Mouse (Mus musculus) limb, embryonic 13.5 days (tissue): ENCODE measurements around the gene Ube2d2b. TPM values are rescaled to one million over a fixed set of nuclear protein-coding genes. Genes with fewer than 3 reads are reported as not detected.

Experiments
- ATAC-seq: fragments of 200-750 bp; cut with Nextera tagmentation; 2 replicates; pipeline ENCODE4 v1.8.0; 2017; ENCODE audit warnings: low read depth, moderate number of reproducible peaks, moderate TSS enrichment; ENCODE audit not compliant: low FRiP score
- H3K27ac ChIP-seq: fragments of 300-500 bp; sonication (generic); 2 replicates; pipeline ENCODE4 v1.5.1; 2015; ENCODE audit warnings: inconsistent platforms, mild to moderate bottlenecking, moderate library complexity
- H3K27me3 ChIP-seq: fragments of 300-500 bp; sonication (generic); 2 replicates; pipeline ENCODE4 v1.6.1; 2015; ENCODE audit warnings: mild to moderate bottlenecking, inconsistent platforms
- H3K36me3 ChIP-seq: fragments of 300-500 bp; sonication (generic); 2 replicates; pipeline ENCODE4 v1.6.1; 2015; ENCODE audit warnings: inconsistent platforms, mild to moderate bottlenecking, moderate library complexity
- H3K4me1 ChIP-seq: fragments of 300-500 bp; sonication (generic); 2 replicates; pipeline ENCODE4 v1.6.1; 2015; ENCODE audit warnings: inconsistent platforms
- H3K4me2 ChIP-seq: fragments of 300-500 bp; sonication (generic); replicated peaks from 2 replicates; pipeline ENCODE4 v1.6.1; 2015; ENCODE audit warnings: inconsistent platforms, mild to moderate bottlenecking, moderate library complexity
- H3K4me3 ChIP-seq: fragments of 300-500 bp; sonication (generic); 2 replicates; pipeline ENCODE4 v1.5.1; 2015; ENCODE audit warnings: moderate library complexity, mild to moderate bottlenecking, inconsistent platforms
- H3K9ac ChIP-seq: fragments of 300-500 bp; sonication (generic); 2 replicates; pipeline ENCODE4 v1.6.1; 2015; ENCODE audit warnings: mild to moderate bottlenecking, inconsistent platforms
- H3K9me3 ChIP-seq: fragments of 300-500 bp; sonication (generic); 2 replicates; pipeline ENCODE4 v1.6.1; 2016; ENCODE audit warnings: inconsistent platforms
- WGBS: fragments of 180-500 bp; shearing (Covaris S2); methylation state at CpG from one replicate; pipeline ENCODE4 v1.1.7; 2015; 5-methylcytosine and 5-hydroxymethylcytosine counted together
- polyA plus RNA-seq: library from polyadenylated mRNA; unstranded; fragments of >200 nt; fragmentation: Nextera tagmentation; extraction: Ambion mirVana; gene quantifications from 2 replicates; pipeline ENCODE4 v1.2.1, GENCODE M21; 2015

Ube2d2b gene
- polyA plus RNA-seq, 1 experiment from 2014 or later, result 0.17 TPM

GRCm38 (mm10) chr5:107822521-107822920 is 7.4 kb upstream of the Ube2d2b start:
- no peak overlapping the region for H3K27ac ChIP-seq
- H3K9ac ChIP-seq, result no peak overlapping the region
- no peak overlapping the region for H3K4me3 ChIP-seq
- no peaks in the 10 kb centered on the region for H3K4me1 ChIP-seq
- peaks cover 6% of the 10 kb centered on the region for H3K36me3 ChIP-seq
- no peaks in the 10 kb centered on the region for H3K9me3 ChIP-seq
- 84% methylated on average over 1 of the region's 1 CpGs for WGBS
- no peak overlapping the region for H3K4me2 ChIP-seq
- ATAC-seq, result no peak
- no peaks in the 10 kb centered on the region for H3K27me3 ChIP-seq

- Histone ChIP-seq H3K9me3 (0 out of 2 replicates have a peak, but pooled peaks cover 3% of the 10 kb centered on the region), H3K4me1 (no peaks in the 10 kb centered on the region), H3K9ac (no peak overlapping the region), H3K27me3 (no peaks in the 10 kb centered on the region), H3K4me2 (no peak overlapping the region), H3K27ac (no peak overlapping the region), H3K36me3 (peaks cover 13% of the 10 kb centered on the region), H3K4me3 (no peak overlapping the region)
- no peak for ATAC-seq
- WGBS, result 88% methylated on average over 3 of the region's 3 CpGs
Measured at GRCm38 (mm10) chr5:107831351-107831750, 1.5 kb downstream of the Ube2d2b start.

- WGBS, result 85% methylated on average over 1 of the region's 1 CpGs
- H3K4me3 ChIP-seq, result no peak overlapping the region
- no peak overlapping the region for H3K27ac ChIP-seq
- H3K9me3 ChIP-seq, result 0 out of 2 replicates have a peak, but pooled peaks cover 3% of the 10 kb centered on the region
- no peak overlapping the region for H3K4me2 ChIP-seq
- no peak for ATAC-seq
- H3K4me1 ChIP-seq, result no peaks in the 10 kb centered on the region
- H3K27me3 ChIP-seq, result no peaks in the 10 kb centered on the region
- H3K36me3 ChIP-seq, result peaks cover 17% of the 10 kb centered on the region
- no peak overlapping the region for H3K9ac ChIP-seq
Measured at GRCm38 (mm10) chr5:107834287-107834686, 4.4 kb downstream of the Ube2d2b start.

GRCm38 (mm10) chr5:107838891-107839644 is 9.2 kb downstream of the Ube2d2b start:
- Histone ChIP-seq H3K27me3 (no peaks in the 10 kb centered on the region), H3K4me2 (no peak overlapping the region), H3K4me1 (no peaks in the 10 kb centered on the region), H3K4me3 (no peak overlapping the region), H3K9me3 (no peaks in the 10 kb centered on the region), H3K9ac (no peak overlapping the region), H3K36me3 (peaks cover 21% of the 10 kb centered on the region), H3K27ac (no peak overlapping the region)
- WGBS, result 83% methylated on average over 3 of the region's 3 CpGs
- ATAC-seq, result no peak

- Histone ChIP-seq H3K4me1 (no peaks in the 10 kb centered on the region), H3K9me3 (no peaks in the 10 kb centered on the region), H3K27ac (no peak overlapping the region), H3K9ac (no peak overlapping the region), H3K4me3 (no peak overlapping the region), H3K27me3 (no peaks in the 10 kb centered on the region), H3K36me3 (peaks cover 21% of the 10 kb centered on the region), H3K4me2 (no peak overlapping the region)
- WGBS, result 88% methylated on average over 5 of the region's 5 CpGs
- no peak for ATAC-seq
Measured at GRCm38 (mm10) chr5:107840549-107841238, 10.8 kb downstream of the Ube2d2b start.

GRCm38 (mm10) chr5:107847349-107847748 is 17.4 kb downstream of the Ube2d2b start:
- Histone ChIP-seq H3K27ac (no peak overlapping the region), H3K4me3 (no peak overlapping the region), H3K36me3 (peaks cover 6% of the 10 kb centered on the region; the same call in 1 of the 2 replicates), H3K27me3 (no peaks in the 10 kb centered on the region), H3K9me3 (0 out of 2 replicates have a peak, but pooled peaks cover 4% of the 10 kb centered on the region), H3K4me2 (no peak overlapping the region), H3K9ac (no peak overlapping the region), H3K4me1 (peaks cover 8% of the 10 kb centered on the region; the same call in 1 of the 2 replicates)
- WGBS, result 78% methylated on average over 5 of the region's 5 CpGs
- no peak for ATAC-seq

- Histone ChIP-seq H3K36me3 (peaks cover 6% of the 10 kb centered on the region; the same call in 1 of the 2 replicates), H3K27me3 (no peaks in the 10 kb centered on the region), H3K9ac (no peak overlapping the region), H3K4me1 (peaks cover 8% of the 10 kb centered on the region; the same call in 1 of the 2 replicates), H3K4me3 (no peak overlapping the region), H3K27ac (no peak overlapping the region), H3K4me2 (no peak overlapping the region), H3K9me3 (0 out of 2 replicates have a peak, but pooled peaks cover 4% of the 10 kb centered on the region)
- ATAC-seq, result peak; percentile 36; the same call in 1 of the 2 replicates
- 76% methylated on average over 2 of the region's 2 CpGs for WGBS
Measured at GRCm38 (mm10) chr5:107847817-107848216, 17.9 kb downstream of the Ube2d2b start.

- H3K9ac ChIP-seq, result no peak overlapping the region
- H3K27me3 ChIP-seq, result no peaks in the 10 kb centered on the region
- WGBS, result 94% methylated on average over 4 of the region's 4 CpGs
- 0 out of 2 replicates have a peak, but pooled peaks cover 4% of the 10 kb centered on the region for H3K9me3 ChIP-seq
- no peak overlapping the region for H3K4me2 ChIP-seq
- H3K36me3 ChIP-seq, result peaks cover 6% of the 10 kb centered on the region; the same call in 1 of the 2 replicates
- no peak overlapping the region for H3K4me3 ChIP-seq
- H3K27ac ChIP-seq, result no peak overlapping the region; the same call in 1 of the 2 replicates
- ATAC-seq, result no peak
- H3K4me1 ChIP-seq, result peaks cover 12% of the 10 kb centered on the region
Measured at GRCm38 (mm10) chr5:107848964-107849363, 19.1 kb downstream of the Ube2d2b start.

- WGBS, result 35% methylated on average over 6 of the region's 6 CpGs
- no peak; the same call in 1 of the 2 replicates for ATAC-seq
- Histone ChIP-seq H3K27me3 (no peaks in the 10 kb centered on the region), H3K9me3 (0 out of 2 replicates have a peak, but pooled peaks cover 4% of the 10 kb centered on the region), H3K4me1 (peaks cover 15% of the 10 kb centered on the region), H3K27ac (peak overlapping the region; percentile 6; the same call in 1 of the 2 replicates), H3K9ac (peak overlapping the region; percentile 25; the same call in 1 of the 2 replicates), H3K4me2 (no peak overlapping the region), H3K4me3 (no peak overlapping the region), H3K36me3 (peaks cover 6% of the 10 kb centered on the region; the same call in 1 of the 2 replicates)
Measured at GRCm38 (mm10) chr5:107853807-107854206, 23.9 kb downstream of the Ube2d2b start.

- 71% methylated on average over 3 of the region's 3 CpGs for WGBS
- H3K27ac ChIP-seq, result no peak overlapping the region
- peaks cover 12% of the 10 kb centered on the region for H3K4me1 ChIP-seq
- no peak for ATAC-seq
- no peak overlapping the region for H3K9ac ChIP-seq
- H3K36me3 ChIP-seq, result peaks cover 6% of the 10 kb centered on the region; the same call in 1 of the 2 replicates
- no peak overlapping the region for H3K4me2 ChIP-seq
- H3K27me3 ChIP-seq, result no peaks in the 10 kb centered on the region
- H3K4me3 ChIP-seq, result no peak overlapping the region
- H3K9me3 ChIP-seq, result 0 out of 2 replicates have a peak, but pooled peaks cover 4% of the 10 kb centered on the region
Measured at GRCm38 (mm10) chr5:107854556-107854955, 24.7 kb downstream of the Ube2d2b start.

GRCm38 (mm10) chr5:107855546-107855945 is 25.6 kb downstream of the Ube2d2b start:
- Histone ChIP-seq H3K4me2 (no peak overlapping the region), H3K4me1 (peaks cover 12% of the 10 kb centered on the region), H3K36me3 (no peaks in the 10 kb centered on the region), H3K27ac (no peak overlapping the region), H3K27me3 (no peaks in the 10 kb centered on the region), H3K9ac (no peak overlapping the region), H3K9me3 (no peaks in the 10 kb centered on the region), H3K4me3 (no peak overlapping the region)
- ATAC-seq, result no peak
- 90% methylated on average over 2 of the region's 2 CpGs for WGBS

GRCm38 (mm10) chr5:107858963-107859362 is 29.1 kb downstream of the Ube2d2b start:
- ATAC-seq, result no peak
- 54% methylated on average over 2 of the region's 2 CpGs for WGBS
- H3K9me3 ChIP-seq, result no peaks in the 10 kb centered on the region
- H3K27me3 ChIP-seq, result no peaks in the 10 kb centered on the region
- no peaks in the 10 kb centered on the region for H3K36me3 ChIP-seq
- no peak overlapping the region for H3K27ac ChIP-seq
- no peak overlapping the region for H3K9ac ChIP-seq
- H3K4me3 ChIP-seq, result no peak overlapping the region
- no peak overlapping the region for H3K4me2 ChIP-seq
- H3K4me1 ChIP-seq, result peaks cover 9% of the 10 kb centered on the region
